Mouse (Mus musculus) left cerebral cortex, adult 8-10 months (tissue): ENCODE measurements around the gene Ttc6. TPM values are rescaled to one million over a fixed set of nuclear protein-coding genes. Genes with fewer than 3 reads are reported as not detected.

ENCODE experiments used
- DNase-seq, 2 experiments: peaks; one replicate each; pipeline ENCODE4 v3.0.0; 2022; ENCODE audit warnings: low spot score in 2 of 2
- total RNA-seq, 4 experiments: library from RNA; stranded (reverse); gene quantifications; 2 replicates each; pipeline ENCODE4 v1.2.4; 2022

Ttc6 gene
- total RNA-seq, 4 experiments from 2014 or later: 0.07 to 0.53 (median 0.07) TPM; not detected in 1

DNA sequence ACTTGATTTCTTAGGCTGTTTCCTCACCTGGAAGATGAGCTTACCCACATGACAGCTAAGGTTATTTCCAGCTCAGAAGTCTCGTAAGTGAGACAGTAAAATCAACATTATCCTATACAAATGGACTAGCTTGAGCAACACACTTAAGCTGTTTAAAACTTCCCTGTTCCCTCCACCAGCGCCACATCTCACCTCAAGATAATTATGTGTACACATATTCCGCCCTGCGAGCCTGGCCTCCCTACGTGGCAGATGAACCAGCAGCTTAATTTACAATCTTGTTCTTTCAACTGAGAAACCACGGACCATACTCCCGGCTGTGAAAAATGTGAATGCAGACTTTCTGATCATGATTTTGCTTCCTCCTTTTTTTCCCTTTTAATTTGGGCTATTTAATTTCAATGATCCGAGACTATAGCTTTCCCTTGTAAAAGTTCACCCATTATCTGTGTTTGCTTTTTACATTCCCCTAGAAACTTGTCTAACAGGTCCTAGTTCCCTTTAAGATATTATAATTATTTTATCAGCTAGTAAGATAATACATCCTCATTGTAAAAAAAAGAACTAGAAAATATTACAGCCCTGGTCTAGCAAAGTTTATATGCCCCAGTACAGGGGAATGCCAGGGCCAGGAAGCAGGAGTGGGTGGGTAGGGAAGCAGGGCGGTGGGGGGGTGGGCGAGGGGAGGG, 99.2 kb downstream of the Ttc6 start:
- no peak for DNase-seq

- no peak for DNase-seq
Measured at GRCm38 (mm10) chr12:57672414-57672813, 108.5 kb downstream of the Ttc6 start.

GRCm38 (mm10) chr12:57684967-57685423, 121.1 kb downstream of the Ttc6 start:
- DNase-seq: no peak

DNA sequence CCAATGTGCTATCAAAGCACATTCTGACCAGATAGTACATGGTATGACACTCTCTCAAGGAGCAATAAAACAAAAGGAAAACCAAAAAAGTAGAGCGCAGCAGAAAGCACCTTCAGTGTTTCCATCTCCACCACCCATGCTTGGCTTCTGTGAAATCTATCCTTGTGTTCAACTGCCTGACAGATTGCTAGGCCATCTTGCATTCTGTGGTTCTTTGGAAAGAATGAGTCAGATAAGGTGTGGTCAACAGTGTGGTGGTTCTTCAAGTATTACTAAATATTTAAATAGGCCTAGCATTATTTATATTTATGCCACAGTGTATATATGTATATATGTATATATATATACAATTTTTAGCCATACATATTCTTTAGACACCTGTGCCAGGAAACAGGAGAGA, 146.1 kb downstream of the Ttc6 start:
- no peak for DNase-seq

DNA sequence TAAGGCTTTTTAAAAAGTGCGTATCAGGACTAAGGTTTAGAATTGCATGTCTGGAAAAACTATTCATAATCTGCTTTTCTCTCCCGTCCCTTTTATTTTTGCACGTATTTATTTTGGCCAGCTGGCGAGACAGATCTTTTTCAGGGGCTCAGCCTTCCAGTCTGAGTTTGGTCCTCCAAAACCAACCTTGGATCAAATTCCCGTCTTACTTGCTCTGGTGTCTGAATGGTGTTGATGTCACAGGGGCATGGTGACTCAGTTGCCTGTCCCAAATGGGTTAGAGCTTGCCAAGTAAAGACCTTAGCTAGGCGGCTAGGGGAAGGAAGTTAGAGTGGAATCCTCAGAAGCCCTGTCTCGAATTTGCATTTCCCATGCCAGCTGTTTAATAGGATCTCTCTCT, 200.8 kb downstream of the Ttc6 start:
- no peak for DNase-seq

- DNase-seq: peak in 1 of 2 experiments; percentile 15
Measured at GRCm38 (mm10) chr12:57776290-57776997, 212.5 kb downstream of the Ttc6 start.

- no peak for DNase-seq
Measured at GRCm38 (mm10) chr12:57781926-57782325, 218.0 kb downstream of the Ttc6 start.

GRCm38 (mm10) chr12:57787471-57787870, 223.6 kb downstream of the Ttc6 start:
- DNase-seq: no peak

Other genes with a start within 250 kb of the Ttc6 start
- under 1 TPM in 1 of 4 experiments, not detected in 3; 0.16 TPM for gene Foxa1, start 17.2 kb upstream of the Ttc6 start, total RNA-seq